ENCODE assay signal across 1 mouse cellular context in the genomic region with DNA sequence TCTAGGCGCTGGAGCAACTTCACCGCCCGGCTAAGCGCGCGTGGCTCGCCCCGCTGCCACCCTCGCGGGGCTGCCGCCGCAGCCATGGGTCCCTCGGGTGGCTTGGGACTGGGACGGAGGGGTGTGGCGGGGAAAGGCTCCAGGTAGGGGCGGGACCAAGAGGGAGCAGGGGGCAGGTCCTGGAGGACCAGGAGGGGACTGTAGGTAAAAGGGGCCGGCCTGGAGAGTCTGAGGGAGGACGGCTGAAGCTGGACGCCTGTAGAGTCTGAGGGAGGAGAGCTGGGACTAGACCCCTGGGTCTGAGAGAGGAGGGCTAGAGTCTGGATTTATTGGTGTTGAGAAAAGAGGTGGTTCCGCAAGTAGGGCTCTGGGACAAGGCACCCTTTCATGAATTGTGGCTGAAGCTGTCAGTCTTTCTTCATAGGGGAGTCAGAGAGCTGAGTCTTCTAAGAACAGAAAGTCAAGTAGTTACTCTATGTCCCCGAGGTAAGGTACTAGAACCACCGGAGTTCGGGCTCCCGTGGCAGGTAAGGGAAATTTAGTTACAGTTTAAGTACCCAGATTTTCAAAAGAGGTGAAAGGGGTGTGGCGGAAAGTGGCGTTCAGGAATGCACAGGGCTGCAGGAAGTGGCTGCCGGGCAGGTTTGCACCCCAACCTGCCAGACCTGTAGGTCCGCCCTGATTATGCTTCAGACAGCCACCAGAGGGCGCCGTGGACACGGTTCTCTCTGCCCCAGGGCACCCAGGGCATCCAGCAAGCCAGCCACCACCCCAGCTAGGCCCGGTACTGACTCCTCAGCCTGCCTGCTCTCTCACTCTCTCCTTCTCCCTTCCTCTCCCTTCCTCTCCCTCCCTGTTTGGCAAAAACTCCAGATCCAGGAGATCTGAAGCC.
TF ChIP-seq lines count a peak whose summit lies in the region.

Gene Cblc, minus strand, starts transcription at position 113 of the 892 bp plus-strand sequence.

TF ChIP-seq in MEL, 35 proteins besides CTCF, POLR2A, EP300 and RAD21 (continued from another document):
- no peak for TF ChIP-seq GATA1 (IDR thresholded peaks at IDR 0.05; ENCODE audit: low read depth, low read length)
- TF ChIP-seq RCOR1 (IDR thresholded peaks at IDR 0.05; ENCODE audit: low read depth, low read length): no peak
- TF ChIP-seq MYB (IDR thresholded peaks at IDR 0.05; ENCODE audit: low read depth, low read length): no peak
- no peak for TF ChIP-seq GABPA (IDR thresholded peaks at IDR 0.05; ENCODE audit: low read depth, low read length)
- TF ChIP-seq ZC3H11A (IDR thresholded peaks at IDR 0.05; ENCODE audit: low read depth, low read length): peak; percentile 66
- no peak for TF ChIP-seq NELFE (IDR thresholded peaks at IDR 0.05; ENCODE audit: low read depth, low read length)
